Mouse (Mus musculus): ENCODE results near the gene Lrrc15.

GRCm38 (mm10) chr16:30290436-30290835 lies 7.4 kb upstream of the Lrrc15 start:
- TF ChIP-seq POLR2A (IDR thresholded peaks at IDR 0.05; ENCODE audit: low read depth, low read length) (no peak), CTCF (IDR thresholded peaks at IDR 0.05; ENCODE audit: borderline replicate concordance, insufficient read depth, low read length) (no peak)
